14 mouse cellular contexts compared by ENCODE assay signal in genomic region chr11:58193860-58194520, GRCm38 (mm10). TPM values are rescaled to one million over a fixed set of nuclear protein-coding genes. Genes with fewer than 3 reads are reported as not detected.
A peak's percentile ranks its signal among the peaks of the same experiment; 100 is the strongest.
DNase-seq lines count a peak whose midpoint lies in the region; ATAC-seq and TF ChIP-seq lines count a peak whose summit lies in the region.
"Had no signal": no experiment of that assay in that cellular context is flagged by ENCODE, and none has a peak within 500 bp of the region (broad histone marks: within the 10 kb centered on the region; RNA-seq: fewer than 3 reads in every experiment).

No protein-coding gene starts in this region.

- H3K36me3 ChIP-seq in heart, embryonic 11.5 days (ENCODE audit: control insufficient read depth, insufficient read depth, low read length) = no peaks in the 10 kb centered on the region
- no peaks in the 10 kb centered on the region for H3K36me3 ChIP-seq in kidney, embryonic 16.5 days (ENCODE audit: insufficient read depth, low read length)
- peaks cover 6% of the 10 kb centered on the region for H3K36me3 ChIP-seq in spleen, adult 2 months (ENCODE audit: control insufficient read depth, insufficient read depth, low read length)
- H3K36me3 ChIP-seq in hindbrain, embryonic 14.5 days (replicated peaks; ENCODE audit: control insufficient read depth, insufficient read depth) = no peaks in the 10 kb centered on the region
- no peaks in the 10 kb centered on the region for H3K36me3 ChIP-seq in midbrain, embryonic 14.5 days (ENCODE audit: control insufficient read depth, insufficient read depth, low read length)
- H3K36me3 ChIP-seq: liver, embryonic 15.5 days had no signal

- ATAC-seq in heart, embryonic 11.5 days (replicated peaks; ENCODE audit: insufficient number of reproducible peaks, low FRiP score, low TSS enrichment) = no peak
- ATAC-seq in kidney, embryonic 16.5 days (ENCODE audit: low FRiP score, low TSS enrichment) = 0 out of 2 replicates have a peak, but pooled peaks have one; percentile 69
- no peak for ATAC-seq in hindbrain, embryonic 14.5 days (ENCODE audit: low FRiP score)
- no peak for ATAC-seq in midbrain, embryonic 14.5 days (ENCODE audit: low FRiP score, low TSS enrichment)
- ATAC-seq: forebrain, embryonic 13.5 days; hindbrain, postnatal 0 days had no signal

- H3K9me3 ChIP-seq in heart, embryonic 11.5 days (replicated peaks; ENCODE audit: control insufficient read depth, low read length) = no peaks in the 10 kb centered on the region
- no peaks in the 10 kb centered on the region; the same call in 1 of the 2 replicates for H3K9me3 ChIP-seq in kidney, embryonic 16.5 days (ENCODE audit: low read length)
- no peaks in the 10 kb centered on the region for H3K9me3 ChIP-seq in hindbrain, embryonic 14.5 days (ENCODE audit: control insufficient read depth, low read length)
- H3K9me3 ChIP-seq in midbrain, embryonic 14.5 days (ENCODE audit: control insufficient read depth, low read length) = no peaks in the 10 kb centered on the region
- H3K9me3 ChIP-seq: forebrain, embryonic 13.5 days; liver, embryonic 15.5 days had no signal

- TF ChIP-seq POLR2A in spleen, adult 2 months (IDR thresholded peaks at IDR 0.05; ENCODE audit: low read depth, low read length) = no peak

- no peak for DNase-seq in heart, postnatal 10 days
- DNase-seq in kidney, adult 11 months = no peak
- no peak for DNase-seq in spleen, adult 2 months (ENCODE audit: low read depth in 1 of 2, low spot score in 2 of 2)
- no peak for DNase-seq in spleen, postnatal 36 days (ENCODE audit: low spot score in 2 of 2)
- no peak for DNase-seq in hindbrain, embryonic 14.5 days (ENCODE audit: low spot score)
- no peak for DNase-seq in midbrain, embryonic 14.5 days
- DNase-seq: adrenal gland, adult 2 months; thymus, adult 18-20 months had no signal

- H3K9ac ChIP-seq in heart, embryonic 11.5 days (ENCODE audit: low read depth, low read length) = no peak overlapping the region
- no peak overlapping the region for H3K9ac ChIP-seq in kidney, embryonic 16.5 days (replicated peaks; ENCODE audit: low read length)
- H3K9ac ChIP-seq in hindbrain, embryonic 14.5 days = no peak overlapping the region
- no peak overlapping the region for H3K9ac ChIP-seq in midbrain, embryonic 14.5 days (replicated peaks; ENCODE audit: low read length)
- H3K9ac ChIP-seq: forebrain, embryonic 13.5 days; liver, embryonic 15.5 days had no signal

- TF ChIP-seq CTCF in spleen, adult 2 months (IDR thresholded peaks at IDR 0.05; ENCODE audit: extremely low read depth, insufficient read depth, insufficient read length, insufficient replicate concordance) = no peak

- no peaks in the 10 kb centered on the region for H3K27me3 ChIP-seq in heart, embryonic 11.5 days (ENCODE audit: control insufficient read depth, insufficient read depth, low read length)
- no peaks in the 10 kb centered on the region for H3K27me3 ChIP-seq in kidney, embryonic 16.5 days (ENCODE audit: insufficient read depth, low read length)
- H3K27me3 ChIP-seq in spleen, adult 2 months (ENCODE audit: control insufficient read depth, insufficient read depth, low read length) = no peaks in the 10 kb centered on the region
- H3K27me3 ChIP-seq in hindbrain, embryonic 14.5 days (ENCODE audit: control insufficient read depth, insufficient read depth, low read length) = no peaks in the 10 kb centered on the region
- no peaks in the 10 kb centered on the region for H3K27me3 ChIP-seq in midbrain, embryonic 14.5 days (ENCODE audit: control insufficient read depth, insufficient read depth, low read length)
- H3K27me3 ChIP-seq: forebrain, embryonic 13.5 days; liver, embryonic 15.5 days had no signal

- 0 out of 2 replicates have a peak overlapping the region, but pooled peaks have one; percentile 31 for H3K27ac ChIP-seq in heart, embryonic 11.5 days (ENCODE audit: low read depth, low read length)
- H3K27ac ChIP-seq in kidney, embryonic 16.5 days (ENCODE audit: low read length) = 0 out of 2 replicates have a peak overlapping the region, but pooled peaks have one; percentile 26
- peak overlapping the region; percentile 25; the same call in 1 of the 2 replicates for H3K27ac ChIP-seq in spleen, adult 2 months (ENCODE audit: insufficient read depth, low read length)
- no peak overlapping the region for H3K27ac ChIP-seq in hindbrain, embryonic 14.5 days
- H3K27ac ChIP-seq in midbrain, embryonic 14.5 days (replicated peaks; ENCODE audit: low read depth, low read length) = no peak overlapping the region
- H3K27ac ChIP-seq: forebrain, embryonic 13.5 days; hindbrain, postnatal 0 days; liver, embryonic 15.5 days had no signal

- peak overlapping the region; percentile 15; the same call in 1 of the 2 replicates for H3K4me2 ChIP-seq in heart, embryonic 11.5 days
- no peak overlapping the region for H3K4me2 ChIP-seq in kidney, embryonic 16.5 days (replicated peaks; ENCODE audit: low read depth, low read length)
- H3K4me2 ChIP-seq in hindbrain, embryonic 14.5 days (replicated peaks) = no peak overlapping the region
- H3K4me2 ChIP-seq in midbrain, embryonic 14.5 days (ENCODE audit: low read length) = no peak overlapping the region
- H3K4me2 ChIP-seq: forebrain, embryonic 13.5 days; liver, embryonic 15.5 days; midbrain, embryonic 11.5 days had no signal

- H3K4me1 ChIP-seq in heart, embryonic 11.5 days (ENCODE audit: control insufficient read depth, insufficient read depth, low read length) = peaks cover 11% of the 10 kb centered on the region
- peaks cover 12% of the 10 kb centered on the region for H3K4me1 ChIP-seq in kidney, embryonic 16.5 days (ENCODE audit: insufficient read depth, low read length)
- H3K4me1 ChIP-seq in spleen, adult 2 months (ENCODE audit: control insufficient read depth, insufficient read depth, insufficient read length) = peaks cover 3% of the 10 kb centered on the region; the same call in 1 of the 2 replicates
- H3K4me1 ChIP-seq in hindbrain, embryonic 14.5 days (replicated peaks; ENCODE audit: control insufficient read depth, insufficient read depth, low read length) = no peaks in the 10 kb centered on the region
- H3K4me1 ChIP-seq in midbrain, embryonic 14.5 days (ENCODE audit: control insufficient read depth, insufficient read depth, low read length) = 0 out of 2 replicates have a peak, but pooled peaks cover under 1% of the 10 kb centered on the region

- intact Hi-C loops in heart, postnatal 10 days (cut with DNase I) = no loop called here

- WGBS in heart, embryonic 11.5 days (ENCODE audit: insufficient replicate concordance) = 32% methylated on average over 4 of the region's 4 CpGs
- 46% methylated on average over 4 of the region's 4 CpGs for WGBS in kidney, embryonic 16.5 days
- 78% methylated on average over 4 of the region's 4 CpGs for WGBS in spleen, adult 2 months
- 42% methylated on average over 4 of the region's 4 CpGs for WGBS in hindbrain, embryonic 14.5 days
- 42% methylated on average over 4 of the region's 4 CpGs for WGBS in midbrain, embryonic 14.5 days

- H3K4me3 ChIP-seq in heart, embryonic 11.5 days (ENCODE audit: low read depth, low read length) = no peak overlapping the region
- H3K4me3 ChIP-seq in kidney, embryonic 16.5 days (ENCODE audit: low read length) = no peak overlapping the region
- H3K4me3 ChIP-seq in spleen, adult 2 months (ENCODE audit: extremely low read depth, insufficient read depth, insufficient read length) = no peak overlapping the region
- H3K4me3 ChIP-seq in hindbrain, embryonic 14.5 days (replicated peaks; ENCODE audit: low read length) = no peak overlapping the region
- no peak overlapping the region for H3K4me3 ChIP-seq in midbrain, embryonic 14.5 days (replicated peaks; ENCODE audit: low read depth, low read length)
- H3K4me3 ChIP-seq: forebrain, embryonic 13.5 days; liver, embryonic 15.5 days had no signal

RNA-seq across cellular contexts. Expression of gene Igtp, which starts 5.4 kb away (rescaled TPM):
- polyA plus RNA-seq in heart, embryonic 11.5 days (2014; fragmentation: Nextera tagmentation; extraction: Ambion mirVana) = 4.1 and 5.3 TPM in 2 replicates
- total RNA-seq in heart, postnatal 10 days (2021) = 1 to 10 TPM; 3.1 to 5.1 TPM
- 4.5 and 4.8 TPM in 2 replicates for polyA plus RNA-seq in kidney, embryonic 16.5 days (2015; fragmentation: Nextera tagmentation; extraction: Ambion mirVana)
- polyA plus RNA-seq in spleen, adult 2 months (2012; rRNA removed) = 25.4 and 27.3 TPM in 2 replicates
- polyA plus RNA-seq in hindbrain, embryonic 14.5 days (2014; fragmentation: Nextera tagmentation; extraction: Ambion mirVana) = 1.5 and 2.4 TPM in 2 replicates
- polyA plus RNA-seq in midbrain, embryonic 14.5 days (2014; fragmentation: Nextera tagmentation; extraction: Ambion mirVana) = 0.46 and 3.2 TPM in 2 replicates

RNA-seq across cellular contexts. Expression of gene Irgm2, which starts 5.4 kb away (rescaled TPM):
- polyA plus RNA-seq in heart, embryonic 11.5 days (2014; fragmentation: Nextera tagmentation; extraction: Ambion mirVana) = 1.4 and 1.6 TPM in 2 replicates
- 1 to 10 TPM; 5.1 to 7.4 TPM for total RNA-seq in heart, postnatal 10 days (2021)
- 2.6 and 2.7 TPM in 2 replicates for polyA plus RNA-seq in kidney, embryonic 16.5 days (2015; fragmentation: Nextera tagmentation; extraction: Ambion mirVana)
- 18.3 and 21.1 TPM in 2 replicates for polyA plus RNA-seq in spleen, adult 2 months (2012; rRNA removed)
- 0.94 and 1.4 TPM in 2 replicates for polyA plus RNA-seq in hindbrain, embryonic 14.5 days (2014; fragmentation: Nextera tagmentation; extraction: Ambion mirVana)
- polyA plus RNA-seq in midbrain, embryonic 14.5 days (2014; fragmentation: Nextera tagmentation; extraction: Ambion mirVana) = 0.43 and 1.3 TPM in 2 replicates

RNA-seq across cellular contexts. Expression of gene Mrpl22, which starts 22.5 kb away (rescaled TPM):
- 106 and 109 TPM in 2 replicates for polyA plus RNA-seq in heart, embryonic 11.5 days (2014; fragmentation: Nextera tagmentation; extraction: Ambion mirVana)
- 10 to 100 TPM; 49.5 to 54.2 TPM for total RNA-seq in heart, postnatal 10 days (2021)
- 132 and 138 TPM in 2 replicates for polyA plus RNA-seq in kidney, embryonic 16.5 days (2015; fragmentation: Nextera tagmentation; extraction: Ambion mirVana)
- polyA plus RNA-seq in spleen, adult 2 months (2012; rRNA removed) = 15.5 and 15.9 TPM in 2 replicates
- polyA plus RNA-seq in hindbrain, embryonic 14.5 days (2014; fragmentation: Nextera tagmentation; extraction: Ambion mirVana) = 86.9 and 98.4 TPM in 2 replicates
- polyA plus RNA-seq in midbrain, embryonic 14.5 days (2014; fragmentation: Nextera tagmentation; extraction: Ambion mirVana) = 101 and 102 TPM in 2 replicates

RNA-seq across cellular contexts. Expression of gene Gemin5, which starts 25.7 kb away (rescaled TPM):
- polyA plus RNA-seq in heart, embryonic 11.5 days (2014; fragmentation: Nextera tagmentation; extraction: Ambion mirVana) = 15.3 TPM in 2 replicates
- total RNA-seq in heart, postnatal 10 days (2021) = 10 to 100 TPM; 10.2 to 11.9 TPM
- 22.5 and 24.0 TPM in 2 replicates for polyA plus RNA-seq in kidney, embryonic 16.5 days (2015; fragmentation: Nextera tagmentation; extraction: Ambion mirVana)
- 6.1 and 6.9 TPM in 2 replicates for polyA plus RNA-seq in spleen, adult 2 months (2012; rRNA removed)
- 12.5 and 15.5 TPM in 2 replicates for polyA plus RNA-seq in hindbrain, embryonic 14.5 days (2014; fragmentation: Nextera tagmentation; extraction: Ambion mirVana)
- polyA plus RNA-seq in midbrain, embryonic 14.5 days (2014; fragmentation: Nextera tagmentation; extraction: Ambion mirVana) = 14.1 and 15.7 TPM in 2 replicates

Comparison
In these comparisons a context has a peak if more than half of its experiments do, and no peak if none do; other contexts are left out.
1. H3K27ac ChIP-seq: peak in heart, embryonic 11.5 days (single experiment), kidney, embryonic 16.5 days (single experiment) and spleen, adult 2 months (single experiment); none in hindbrain, embryonic 14.5 days (single experiment) and midbrain, embryonic 14.5 days (single experiment).